Mouse (Mus musculus) gastrocnemius, adult 2 months (tissue): ENCODE measurements at regions not wholly inside any gene's neighbourhood (a gene's known extent, or its start where the extent isn't known, plus 50 kb on each side); places are given as distances from the start of the nearest gene placed in this dataset.

Experiments
- DNase-seq: peaks from one replicate; pipeline ENCODE4 v3.0.0; 2022
- H3K27ac ChIP-seq: fragments of 200-600 bp; 2 replicates; pipeline ENCODE4 v1.8.1; 2022; ENCODE audit warnings: mild to moderate bottlenecking
- H3K4me3 ChIP-seq: fragments of 200-600 bp; 2 replicates; pipeline ENCODE4 v1.8.1; 2022; ENCODE audit warnings: mild to moderate bottlenecking, moderate library complexity
- CTCF ChIP-seq: fragments of 200-600 bp; IDR thresholded peaks from 2 replicates; pipeline ENCODE4 v1.8.1; 2022; ENCODE audit warnings: antibody characterized with exemption, mild to moderate bottlenecking, moderate library complexity
- intact Hi-C: fragments of 180-260 bp; cut with DNase I; formaldehyde crosslinking; loops from one replicate; pipeline ENCODE4 v1.15.1; 2025

GRCm38 (mm10) chr15:51395961-51396360, 2488.7 kb upstream of the Gm7489 start:
- TF ChIP-seq CTCF = no peak
- Histone ChIP-seq H3K4me3 (no peak overlapping the region), H3K27ac (no peak overlapping the region)
- no peak for DNase-seq
- intact Hi-C loops = no loop called here

GRCm38 (mm10) chr15:51403581-51403980, 2481.1 kb upstream of the Gm7489 start:
- no peak for TF ChIP-seq CTCF
- no peak overlapping the region for H3K27ac ChIP-seq
- H3K4me3 ChIP-seq = no peak overlapping the region
- intact Hi-C loops = no loop called here
- no peak for DNase-seq

- no peak for DNase-seq
- Histone ChIP-seq H3K27ac (no peak overlapping the region), H3K4me3 (no peak overlapping the region)
- no peak for TF ChIP-seq CTCF
- intact Hi-C loops = no loop called here
These were observed 2474.9 kb upstream of the Gm7489 start for GRCm38 (mm10) chr15:51409791-51410308.

GRCm38 (mm10) chr15:51411966-51412365, 2472.7 kb upstream of the Gm7489 start:
- Histone ChIP-seq H3K4me3 (no peak overlapping the region), H3K27ac (no peak overlapping the region)
- no peak for DNase-seq
- TF ChIP-seq CTCF = no peak
- intact Hi-C loops = no loop called here

GRCm38 (mm10) chr15:51442606-51443005, 2442.1 kb upstream of the Gm7489 start:
- no peak overlapping the region for H3K27ac ChIP-seq
- H3K4me3 ChIP-seq = no peak overlapping the region
- intact Hi-C loops = no loop called here
- no peak for TF ChIP-seq CTCF
- DNase-seq = no peak

- no peak for TF ChIP-seq CTCF
- Histone ChIP-seq H3K4me3 (no peak overlapping the region), H3K27ac (no peak overlapping the region)
- intact Hi-C loops = no loop called here
- no peak for DNase-seq
These were observed 2414.8 kb upstream of the Gm7489 start for GRCm38 (mm10) chr15:51469895-51470294.

GRCm38 (mm10) chr15:51471143-51471542, 2413.6 kb upstream of the Gm7489 start:
- intact Hi-C loops = no loop called here
- no peak overlapping the region for H3K27ac ChIP-seq

GRCm38 (mm10) chr15:51472049-51472448, 2412.7 kb upstream of the Gm7489 start:
- TF ChIP-seq CTCF = no peak
- Histone ChIP-seq H3K27ac (no peak overlapping the region), H3K4me3 (no peak overlapping the region)
- no peak for DNase-seq
- intact Hi-C loops = no loop called here

More at GRCm38 (mm10) chr15:51471143-51471542, 2413.6 kb upstream of the Gm7489 start:
- TF ChIP-seq CTCF = no peak
- H3K4me3 ChIP-seq = no peak overlapping the region
- DNase-seq = no peak

GRCm38 (mm10) chr15:51481856-51482255, 2402.8 kb upstream of the Gm7489 start:
- DNase-seq = no peak
- no peak overlapping the region for H3K27ac ChIP-seq
- no peak for TF ChIP-seq CTCF
- H3K4me3 ChIP-seq = no peak overlapping the region
- intact Hi-C loops = no loop called here

GRCm38 (mm10) chr15:51484207-51484606, 2400.5 kb upstream of the Gm7489 start:
- no peak for TF ChIP-seq CTCF
- H3K27ac ChIP-seq = no peak overlapping the region
- no peak overlapping the region for H3K4me3 ChIP-seq
- no peak for DNase-seq
- intact Hi-C loops = no loop called here

- no peak for TF ChIP-seq CTCF
- no peak overlapping the region for H3K4me3 ChIP-seq
- H3K27ac ChIP-seq = no peak overlapping the region
- intact Hi-C loops = no loop called here
- no peak for DNase-seq
These were observed 2399.2 kb upstream of the Gm7489 start for GRCm38 (mm10) chr15:51485554-51485953.

- DNase-seq = no peak
- no peak for TF ChIP-seq CTCF
- Histone ChIP-seq H3K4me3 (no peak overlapping the region), H3K27ac (no peak overlapping the region)
- intact Hi-C loops = no loop called here
These were observed 2382.5 kb upstream of the Gm7489 start for GRCm38 (mm10) chr15:51502058-51502741.

- intact Hi-C loops = no loop called here
- H3K27ac ChIP-seq = no peak overlapping the region
These were observed 2381.9 kb upstream of the Gm7489 start for GRCm38 (mm10) chr15:51502742-51503270.

GRCm38 (mm10) chr15:51503341-51503740, 2381.4 kb upstream of the Gm7489 start:
- TF ChIP-seq CTCF = no peak
- peak overlapping the region; percentile 26 for H3K4me3 ChIP-seq
- intact Hi-C loops = no loop called here
- DNase-seq = no peak
- no peak overlapping the region for H3K27ac ChIP-seq

More at GRCm38 (mm10) chr15:51502742-51503270, 2381.9 kb upstream of the Gm7489 start:
- TF ChIP-seq CTCF = no peak
- no peak for DNase-seq
- H3K4me3 ChIP-seq = peak overlapping the region; percentile 26
